Mouse (Mus musculus) ovary, postnatal 10 days (tissue): ENCODE measurements around the gene Slc22a17.

Experiments
- DNase-seq: peaks from one replicate; pipeline ENCODE4 v3.0.0; 2022; ENCODE audit warnings: low spot score

The Slc22a17 gene

DNA sequence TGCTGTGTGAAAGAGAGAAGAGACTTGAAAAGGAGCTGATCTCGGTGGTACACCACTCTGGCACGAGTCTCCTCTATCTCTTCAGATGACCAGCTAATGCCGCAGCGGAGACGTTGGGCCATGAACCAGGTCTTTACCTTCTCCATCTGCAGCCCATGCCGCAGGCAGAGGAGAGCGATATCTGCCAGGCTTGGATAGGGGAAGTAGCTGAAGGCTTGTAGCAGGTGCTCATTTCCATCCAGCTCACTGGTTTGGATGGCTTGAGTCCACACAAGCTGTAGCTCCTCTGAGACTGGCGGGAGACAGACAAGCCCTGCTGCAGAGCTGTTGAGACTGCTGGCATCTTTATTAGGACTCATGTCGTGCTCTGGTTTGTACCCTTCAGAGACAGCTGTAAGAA, 55.0 kb downstream of the Slc22a17 start:
- DNase-seq: no peak

DNA sequence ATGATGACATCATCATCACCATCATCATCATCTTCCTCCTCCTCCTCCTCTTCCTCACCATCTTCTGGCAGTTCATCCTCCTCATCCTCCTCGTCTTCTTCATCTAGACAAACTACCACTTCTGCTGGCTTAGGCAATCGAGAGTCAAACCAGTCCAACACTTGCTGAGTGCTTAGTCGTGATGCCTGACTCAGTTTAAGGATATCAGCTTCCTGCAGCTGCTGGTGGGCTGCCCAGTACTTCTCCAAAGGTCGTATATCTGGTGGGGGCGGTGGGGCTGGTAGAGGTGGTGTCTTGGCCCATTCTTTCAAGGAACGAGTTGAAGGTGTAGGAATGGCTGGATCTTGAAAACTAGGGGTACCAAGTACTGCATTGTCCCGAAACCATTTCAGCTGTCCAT, 56.2 kb downstream of the Slc22a17 start:
- DNase-seq: no peak
